In the genomic region with DNA sequence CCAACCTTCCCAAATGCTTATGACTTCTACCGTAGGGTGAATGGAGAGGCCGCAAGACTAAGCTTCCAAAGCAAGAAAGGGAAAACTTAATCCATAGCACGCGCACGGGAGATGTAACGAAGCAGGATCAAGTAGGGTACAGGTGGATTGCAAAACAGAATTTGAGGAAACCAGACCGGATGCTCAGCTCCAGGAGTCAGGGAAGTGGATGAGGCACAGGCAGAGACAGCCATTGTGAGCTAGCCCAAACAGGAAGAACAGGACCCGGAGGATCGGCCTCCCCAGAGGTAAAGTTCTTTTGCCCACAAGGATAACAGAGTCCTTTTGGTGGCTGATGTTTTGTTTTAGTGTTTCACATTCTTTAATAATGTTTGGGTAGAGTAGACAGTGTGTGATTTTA, we compare ENCODE assay signal across 28 mouse cellular contexts.
"Had no signal": no experiment of that assay in that cellular context is flagged by ENCODE, and none has a peak within 500 bp of the region (broad histone marks: within the 10 kb centered on the region; RNA-seq: fewer than 3 reads in every experiment).

No protein-coding gene starts in this region.

- H3K27me3 ChIP-seq: embryonic facial prominence, embryonic 12.5 days; embryonic facial prominence, embryonic 13.5 days; embryonic facial prominence, embryonic 15.5 days; forebrain, embryonic 12.5 days; forebrain, embryonic 13.5 days; forebrain, embryonic 15.5 days had no signal

- ATAC-seq: forebrain, embryonic 13.5 days; forebrain, embryonic 14.5 days; forebrain, embryonic 16.5 days; forebrain, postnatal 0 days had no signal

- H3K36me3 ChIP-seq: embryonic facial prominence, embryonic 10.5 days; embryonic facial prominence, embryonic 12.5 days; embryonic facial prominence, embryonic 13.5 days; embryonic facial prominence, embryonic 15.5 days; forebrain, embryonic 10.5 days; forebrain, embryonic 12.5 days; forebrain, embryonic 15.5 days; heart, embryonic 10.5 days had no signal

- H3K9me3 ChIP-seq: embryonic facial prominence, embryonic 10.5 days; embryonic facial prominence, embryonic 12.5 days; embryonic facial prominence, embryonic 13.5 days; embryonic facial prominence, embryonic 15.5 days; forebrain, embryonic 10.5 days; forebrain, embryonic 12.5 days; forebrain, embryonic 13.5 days; forebrain, embryonic 15.5 days; heart, embryonic 10.5 days had no signal

- H3K9ac ChIP-seq: embryonic facial prominence, embryonic 12.5 days; embryonic facial prominence, embryonic 13.5 days; embryonic facial prominence, embryonic 15.5 days; forebrain, embryonic 12.5 days; forebrain, embryonic 13.5 days; forebrain, embryonic 15.5 days; forebrain, postnatal 0 days had no signal

- H3K4me3 ChIP-seq: embryonic facial prominence, embryonic 10.5 days; embryonic facial prominence, embryonic 12.5 days; embryonic facial prominence, embryonic 13.5 days; embryonic facial prominence, embryonic 15.5 days; erythroblast, embryonic 14.5 days; forebrain, embryonic 10.5 days; forebrain, embryonic 12.5 days; forebrain, embryonic 13.5 days; forebrain, embryonic 15.5 days; gastrocnemius, adult 2 months; heart, adult 2 months; heart, embryonic 10.5 days had no signal

- DNase-seq: cerebellum, adult 2 months; cerebellum, adult 8-10 months; cerebellum, adult 9-10 months; cerebellum, adult 9-11 months; cerebellum, postnatal 10 days; cerebellum, postnatal 14 days; cerebellum, postnatal 36 days; embryo, embryonic 11 days; forebrain, postnatal 0 days; gastrocnemius, adult 2 months; gastrocnemius, postnatal 10 days; gastrocnemius, postnatal 14 days; gastrocnemius, postnatal 25 days; gastrocnemius, postnatal 36 days; heart, adult 18-20 months; heart, adult 2 months had no signal

- H3K4me1 ChIP-seq: embryonic facial prominence, embryonic 12.5 days; embryonic facial prominence, embryonic 15.5 days; forebrain, embryonic 10.5 days; forebrain, embryonic 12.5 days; forebrain, embryonic 13.5 days; heart, embryonic 10.5 days had no signal

- H3K27ac ChIP-seq: embryonic facial prominence, embryonic 10.5 days; embryonic facial prominence, embryonic 12.5 days; embryonic facial prominence, embryonic 13.5 days; embryonic facial prominence, embryonic 15.5 days; forebrain, embryonic 10.5 days; forebrain, embryonic 12.5 days; forebrain, embryonic 13.5 days; forebrain, embryonic 15.5 days; gastrocnemius, adult 2 months; heart, adult 2 months; heart, embryonic 10.5 days had no signal

- H3K4me2 ChIP-seq: embryonic facial prominence, embryonic 12.5 days; embryonic facial prominence, embryonic 13.5 days; embryonic facial prominence, embryonic 15.5 days; forebrain, embryonic 12.5 days; forebrain, embryonic 13.5 days; forebrain, embryonic 15.5 days had no signal
